Mouse (Mus musculus) monocyte, adult 59 days (primary cell): ENCODE measurements around the gene Slc20a1. TPM values are rescaled to one million over a fixed set of nuclear protein-coding genes. Genes with fewer than 3 reads are reported as not detected.

ENCODE experiments used
- total RNA-seq, 2 experiments: library from RNA; stranded (reverse); gene quantifications; one replicate each; pipeline ENCODE4 v1.2.4; 2023

Gene Slc20a1
- total RNA-seq, result 100 to 1,000 TPM; 243 to 270 TPM

GRCm38 (mm10) chr2:129198436-129199327, at the start of gene Slc20a1:
TSS of gene Slc20a1 (plus strand) at chr2:129198764.

Other genes with a start within 250 kb of the Slc20a1 start
- 1 to 10 TPM; 3.7 to 5.0 TPM for gene Zc3h6, start 231.4 kb upstream of the Slc20a1 start, total RNA-seq
- gene Gm10762, start 231.0 kb upstream of the Slc20a1 start, total RNA-seq, result 1 to 10 TPM; 2.5 TPM
- gene Vinac1, start 150.6 kb upstream of the Slc20a1 start, total RNA-seq, result not detected
- gene Ttl, start 132.8 kb upstream of the Slc20a1 start, total RNA-seq, result 1 to 10 TPM; 4.8 to 5.6 TPM
- gene Polr1b, start 97.8 kb upstream of the Slc20a1 start, total RNA-seq, result 10 to 100 TPM; 19.0 to 20.8 TPM
- gene Chchd5, start 69.1 kb upstream of the Slc20a1 start, total RNA-seq, result 1 to 10 TPM; 8.9 to 9.2 TPM
- gene Ckap2l, start 98.4 kb downstream of the Slc20a1 start, total RNA-seq, result 1 to 10 TPM; 1.8 to 3.3 TPM
- gene Il1a, start 111.2 kb downstream of the Slc20a1 start, total RNA-seq, result 10 to 100 TPM; 12.8 to 17.0 TPM
- 100 to 1,000 TPM; 288 to 415 TPM for gene Il1b, start 172.4 kb downstream of the Slc20a1 start, total RNA-seq